8 mouse cellular contexts compared by ENCODE assay signal in genomic region chr15:89210915-89211715, GRCm38 (mm10). TPM values are rescaled to one million over a fixed set of nuclear protein-coding genes. Genes with fewer than 3 reads are reported as not detected.
DNase-seq lines count a peak whose midpoint lies in the region; ATAC-seq and TF ChIP-seq lines count a peak whose summit lies in the region.

Gene Ppp6r2, plus strand, starts transcription at chr15:89211553.

- peak; percentile 88 for ATAC-seq in forebrain, embryonic 15.5 days (replicated peaks)
- ATAC-seq in liver, postnatal 0 days, result peak; percentile 73
- ATAC-seq in neural tube, embryonic 13.5 days (ENCODE audit: low read depth), result peak; percentile 89

- H3K9ac ChIP-seq in ES-E14 (ENCODE audit: insufficient read depth, low read depth, low read length, poor library complexity, severe bottlenecking), result peak within 1 kb of the TSS; percentile 93
- peak within 1 kb of the TSS; percentile 99 for H3K9ac ChIP-seq in forebrain, embryonic 15.5 days (replicated peaks)
- peak within 1 kb of the TSS; percentile 100 for H3K9ac ChIP-seq in liver, postnatal 0 days (replicated peaks)
- peak within 1 kb of the TSS; percentile 99 for H3K9ac ChIP-seq in neural tube, embryonic 13.5 days

- no peaks in the 10 kb centered on the region for H3K9me3 ChIP-seq in ES-E14 (ENCODE audit: control insufficient read depth, insufficient read depth, low read depth, low read length)
- no peaks in the 10 kb centered on the region for H3K9me3 ChIP-seq in forebrain, embryonic 15.5 days
- H3K9me3 ChIP-seq in liver, postnatal 0 days (ENCODE audit: low read length), result no peaks in the 10 kb centered on the region
- H3K9me3 ChIP-seq in neural tube, embryonic 13.5 days, result no peaks in the 10 kb centered on the region

- H3K4me1 ChIP-seq in ES-E14 (ENCODE audit: control insufficient read depth in 2 of 2, insufficient read depth in 2 of 2, low read length in 2 of 2, poor library complexity in 1 of 2), result peaks cover 0 to 10% of the 10 kb centered on the region in 2 experiments; a peak in 2 of 4 replicates
- peaks cover 33% of the 10 kb centered on the region for H3K4me1 ChIP-seq in forebrain, embryonic 15.5 days
- H3K4me1 ChIP-seq in liver, postnatal 0 days (ENCODE audit: insufficient read depth), result peaks cover 29% of the 10 kb centered on the region
- peaks cover 33% of the 10 kb centered on the region for H3K4me1 ChIP-seq in neural tube, embryonic 13.5 days (replicated peaks)

- H3K27me3 ChIP-seq in forebrain, embryonic 15.5 days, result no peaks in the 10 kb centered on the region
- H3K27me3 ChIP-seq in liver, postnatal 0 days (ENCODE audit: insufficient read depth, low read length), result no peaks in the 10 kb centered on the region
- H3K27me3 ChIP-seq in neural tube, embryonic 13.5 days, result no peaks in the 10 kb centered on the region

- H3K4me2 ChIP-seq in forebrain, embryonic 15.5 days (replicated peaks), result peak within 1 kb of the TSS; percentile 79
- peak within 1 kb of the TSS; percentile 87 for H3K4me2 ChIP-seq in liver, postnatal 0 days (ENCODE audit: low read depth, low read length)
- H3K4me2 ChIP-seq in neural tube, embryonic 13.5 days, result peak within 1 kb of the TSS; percentile 90

- peak within 1 kb of the TSS; percentile 29; the same call in 1 of the 2 replicates for H3K27ac ChIP-seq in ES-E14 (ENCODE audit: insufficient read depth, low read depth, low read length, poor library complexity, severe bottlenecking)
- H3K27ac ChIP-seq in forebrain, embryonic 15.5 days (replicated peaks), result peak within 1 kb of the TSS; percentile 87
- peak within 1 kb of the TSS; percentile 98 for H3K27ac ChIP-seq in liver, postnatal 0 days (ENCODE audit: low read depth)
- peak within 1 kb of the TSS; percentile 93 for H3K27ac ChIP-seq in neural tube, embryonic 13.5 days (replicated peaks)

- DNase-seq in ES-E14 (ENCODE audit: low read depth, low spot score), result peak; percentile 65
- DNase-seq in cerebellum, adult 11-12 months, result peak; percentile 87
- DNase-seq in heart, postnatal 14 days, result peak; percentile 89 to 93
- peak; percentile 78 for DNase-seq in layer of hippocampus, adult 11-12 months (ENCODE audit: low spot score)
- DNase-seq in liver, postnatal 0 days, result peak; percentile 92
- DNase-seq in telencephalon, adult 2 months (ENCODE audit: low read depth, low spot score), result peak; percentile 48

- no peaks in the 10 kb centered on the region; the same call in 1 of the 2 replicates for H3K36me3 ChIP-seq in ES-E14 (ENCODE audit: control insufficient read depth, insufficient read depth, low read length, poor library complexity, severe bottlenecking)
- H3K36me3 ChIP-seq in forebrain, embryonic 15.5 days, result peaks cover 4% of the 10 kb centered on the region
- 0 out of 2 replicates have a peak, but pooled peaks cover 5% of the 10 kb centered on the region for H3K36me3 ChIP-seq in liver, postnatal 0 days (replicated peaks; ENCODE audit: insufficient read depth, low read length)
- H3K36me3 ChIP-seq in neural tube, embryonic 13.5 days, result peaks cover 9% of the 10 kb centered on the region

- H3K4me3 ChIP-seq in ES-E14 (ENCODE audit: insufficient read depth in 1 of 2, low read depth in 1 of 2, low read length in 2 of 2, poor library complexity in 1 of 2, severe bottlenecking in 1 of 2), result peak within 1 kb of the TSS; percentile 94 to 99
- peak within 1 kb of the TSS; percentile 87 for H3K4me3 ChIP-seq in forebrain, embryonic 15.5 days
- peak within 1 kb of the TSS; percentile 98 for H3K4me3 ChIP-seq in liver, postnatal 0 days (ENCODE audit: low read depth, low read length)
- peak within 1 kb of the TSS; percentile 97 for H3K4me3 ChIP-seq in neural tube, embryonic 13.5 days

- TF ChIP-seq EP300 in liver, postnatal 0 days (IDR thresholded peaks at IDR 0.05; ENCODE audit: low read depth), result no peak

- WGBS in forebrain, embryonic 15.5 days, result 5% methylated on average over 41 of the region's 73 CpGs
- WGBS in liver, postnatal 0 days (ENCODE audit: insufficient replicate concordance), result 3% methylated on average over 48 of the region's 73 CpGs
- WGBS in neural tube, embryonic 13.5 days, result 4% methylated on average over 50 of the region's 73 CpGs

- TF ChIP-seq CTCF in liver, postnatal 0 days (IDR thresholded peaks at IDR 0.05; ENCODE audit: low read depth), result peak; percentile 45

- intact Hi-C loops in heart, postnatal 14 days (cut with DNase I), result loop anchor here (5.0 to 10.0 kb wide), 2 partner anchors 84 to 476 kb away; partner anchors contain the start of genes Brd1 and Hdac10

- in situ Hi-C loops in ES-E14 (cut with MboI; ENCODE audit: low sequenced_read_pairs in 2 of 2, unreplicated experiment in 2 of 2), result no loop called here

TF ChIP-seq in ES-E14, 5 proteins besides CTCF, POLR2A, EP300 and RAD21:
- TF ChIP-seq MAFK (IDR thresholded peaks at IDR 0.05; ENCODE audit: insufficient read depth, low read depth, low read length) (0 out of 2 replicates have a peak, but pooled peaks have one; percentile 6), ZC3H11A (IDR thresholded peaks at IDR 0.05; ENCODE audit: borderline replicate concordance, low read depth, low read length) (no peak), CHD2 (IDR thresholded peaks at IDR 0.05; ENCODE audit: low read depth, low read length) (no peak), HCFC1 (IDR thresholded peaks at IDR 0.05; ENCODE audit: borderline replicate concordance, insufficient read depth, low read length) (no peak), ZNF384 (IDR thresholded peaks at IDR 0.05; ENCODE audit: low read depth, low read length) (peak; percentile 83)

RNA-seq across cellular contexts. Expression of gene Ppp6r2, which starts in this region (rescaled TPM):
- total RNA-seq in ES-E14 (2012; rRNA removed), result 8.6 and 9.2 TPM in 2 replicates
- polyA plus RNA-seq in forebrain, embryonic 15.5 days (2015; fragmentation: Nextera tagmentation; extraction: Ambion mirVana), result 79.8 and 83.6 TPM in 2 replicates
- 10 to 100 TPM; 57.8 to 61.2 TPM for total RNA-seq in heart, postnatal 14 days (2021)
- 13.9 and 18.1 TPM in 2 replicates for polyA plus RNA-seq in liver, postnatal 0 days (2015; fragmentation: Nextera tagmentation; extraction: Ambion mirVana)
- polyA plus RNA-seq in neural tube, embryonic 13.5 days (2015; fragmentation: Nextera tagmentation; extraction: Ambion mirVana), result 64.8 and 76.9 TPM in 2 replicates

Comparison
In these comparisons a context has a peak if more than half of its experiments do, and no peak if none do; other contexts are left out.
1. Peak in every context shown above with its lines: DNase-seq, ATAC-seq, H3K4me3 ChIP-seq and H3K27ac ChIP-seq.
2. H3K27ac ChIP-seq: peak in every context shown above with its lines; median percentile 98 in liver, postnatal 0 days; 93 in neural tube, embryonic 13.5 days; 87 in forebrain, embryonic 15.5 days; 29 in ES-E14.